Mouse (Mus musculus) forebrain, embryonic 15.5 days (tissue): Measurements from ENCODE around the gene Fam19a2. TPM values are rescaled to one million over a fixed set of nuclear protein-coding genes. Genes with fewer than 3 reads are reported as not detected.

Experiments
- polyA plus RNA-seq: library from polyadenylated mRNA; unstranded; fragments of >200 nt; fragmentation: Nextera tagmentation; extraction: Ambion mirVana; gene quantifications from 2 replicates; pipeline ENCODE4 v1.2.1, GENCODE M21; 2015

Fam19a2 gene
- polyA plus RNA-seq, 1 experiment from 2014 or later, result 39.2 TPM

Other genes with a start within 250 kb of the Fam19a2 start
- gene Mon2, start 187.5 kb upstream of the Fam19a2 start, polyA plus RNA-seq, result 27.0 and 27.8 TPM in 2 replicates
- 65.1 and 66.8 TPM in 2 replicates for gene Usp15, start 67.0 kb upstream of the Fam19a2 start, polyA plus RNA-seq